Mouse (Mus musculus): ENCODE data around the gene Fastkd3.

The Fastkd3 gene

GRCm38 (mm10) chr13:68607652-68608405, 25.8 kb downstream of the Fastkd3 start:
- DNase-seq (ENCODE audit: low spot score in 2 of 2) = no peak

GRCm38 (mm10) chr13:68622792-68623191, 40.8 kb downstream of the Fastkd3 start:
- no peak for DNase-seq (ENCODE audit: low spot score in 2 of 2)

GRCm38 (mm10) chr13:68627041-68627440, 45.0 kb downstream of the Fastkd3 start:
- DNase-seq (ENCODE audit: low spot score in 2 of 2) = no peak

Data from spleen, postnatal 36 days (tissue).